Mouse (Mus musculus) hindbrain, embryonic 14.5 days (tissue): ENCODE measurements around the gene Ddx39. TPM values are rescaled to one million over a fixed set of nuclear protein-coding genes. Genes with fewer than 3 reads are reported as not detected.

Experiments
- ATAC-seq: fragments of 200-750 bp; cut with Nextera tagmentation; 2 replicates; pipeline ENCODE4 v1.8.0; 2017; ENCODE audit warnings: moderate number of reproducible peaks, mild to moderate bottlenecking, moderate TSS enrichment, moderate library complexity; ENCODE audit not compliant: low FRiP score
- DNase-seq: peaks from one replicate; pipeline ENCODE4 v3.0.0-alpha.2; 2015; ENCODE audit warnings: low spot score
- H3K27ac ChIP-seq: fragments of 300-500 bp; sonication (generic); 2 replicates; pipeline ENCODE4 v1.5.1; 2014; ENCODE audit warnings: mild to moderate bottlenecking, moderate library complexity
- H3K27me3 ChIP-seq: fragments of 300-500 bp; sonication (generic); 2 replicates; pipeline ENCODE4 v1.6.1; 2014; ENCODE audit warnings: mild to moderate bottlenecking, low read length, mixed read lengths; ENCODE audit not compliant: control insufficient read depth, insufficient read depth
- H3K36me3 ChIP-seq: fragments of 300-500 bp; sonication (generic); replicated peaks from 2 replicates; pipeline ENCODE4 v1.6.1; 2014; ENCODE audit not compliant: control insufficient read depth, insufficient read depth
- H3K4me1 ChIP-seq: fragments of 300-500 bp; sonication (generic); replicated peaks from 2 replicates; pipeline ENCODE4 v1.6.1; 2014; ENCODE audit warnings: antibody characterized with exemption, low read length, mixed read lengths; ENCODE audit not compliant: control insufficient read depth, insufficient read depth
- H3K4me2 ChIP-seq: fragments of 300-500 bp; sonication (generic); replicated peaks from 2 replicates; pipeline ENCODE4 v1.6.1; 2014; ENCODE audit warnings: mild to moderate bottlenecking, moderate library complexity
- H3K4me3 ChIP-seq: fragments of 300-500 bp; sonication (generic); replicated peaks from 2 replicates; pipeline ENCODE4 v1.5.1; 2014; ENCODE audit warnings: mild to moderate bottlenecking, low read length
- H3K9ac ChIP-seq: fragments of 300-500 bp; sonication (generic); 2 replicates; pipeline ENCODE4 v1.6.1; 2014
- H3K9me3 ChIP-seq: fragments of 300-500 bp; sonication (generic); 2 replicates; pipeline ENCODE4 v1.6.1; 2016; ENCODE audit warnings: low read length; ENCODE audit not compliant: control insufficient read depth
- WGBS: fragments of 180-500 bp; shearing (Covaris S2); extraction: QIAGEN DNeasy Blood & Tissue Kit; methylation state at CpG from one replicate; pipeline ENCODE4 v1.1.7; 2014; 5-methylcytosine and 5-hydroxymethylcytosine counted together
- microRNA-seq: library from miRNA; unstranded; fragments of <30 nt; microRNA quantifications from one replicate; pipeline ENCODE4, GENCODE M21; 2016
- polyA plus RNA-seq: library from polyadenylated mRNA; unstranded; fragments of >200 nt; fragmentation: Nextera tagmentation; extraction: Ambion mirVana; gene quantifications from 2 replicates; pipeline ENCODE4 v1.2.1, GENCODE M21; 2014

The Ddx39 gene
- polyA plus RNA-seq, 1 experiment from 2014 or later, result 85.6 TPM

DNA sequence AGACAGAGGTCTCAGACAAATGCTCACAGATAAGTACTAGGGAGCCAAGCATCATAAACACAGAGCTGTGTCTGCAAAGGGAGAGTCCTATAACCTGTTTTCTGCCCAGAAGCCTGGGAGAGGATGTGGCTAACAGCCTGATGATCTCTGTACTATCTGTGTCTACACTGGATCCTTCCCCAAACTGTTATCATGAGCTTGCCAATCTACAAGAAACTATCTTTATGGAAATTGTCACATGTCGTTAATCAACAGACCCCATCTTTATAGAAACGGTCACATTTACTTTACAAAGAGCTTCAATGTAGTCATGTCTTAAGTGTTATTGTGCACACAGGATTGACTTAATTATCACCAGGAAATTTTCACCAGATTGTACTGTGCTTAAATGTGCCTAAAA lies 55.7 kb downstream of the Ddx39 start:
- Histone ChIP-seq H3K4me3 (no peak overlapping the region), H3K4me2 (no peak overlapping the region), H3K36me3 (no peaks in the 10 kb centered on the region), H3K9me3 (no peaks in the 10 kb centered on the region), H3K27ac (no peak overlapping the region), H3K27me3 (0 out of 2 replicates have a peak, but pooled peaks cover 8% of the 10 kb centered on the region), H3K4me1 (peaks cover 11% of the 10 kb centered on the region; the same call in 1 of the 2 replicates), H3K9ac (no peak overlapping the region)
- DNase-seq (no peak), ATAC-seq (no peak)
- WGBS, result 82% methylated on average over 2 of the region's 2 CpGs

DNA sequence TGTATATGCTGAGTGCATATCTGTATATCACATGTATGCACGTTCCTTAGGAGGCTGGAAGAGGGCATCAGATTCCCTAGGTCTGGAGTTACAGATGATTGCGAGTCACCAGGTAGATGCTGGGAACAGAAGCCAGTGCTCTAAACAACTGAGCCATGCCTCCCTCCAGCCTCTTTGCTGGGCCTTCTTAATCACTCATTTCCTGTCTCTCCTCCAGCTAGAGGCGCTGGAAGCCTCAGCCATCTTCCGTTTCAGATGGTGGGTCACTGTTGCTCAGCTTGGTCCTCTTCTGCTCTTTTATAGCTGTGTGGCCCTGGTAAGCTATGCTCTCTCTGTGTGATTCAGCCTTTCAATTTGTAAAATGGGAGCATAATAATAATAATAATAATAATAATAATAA lies 56.8 kb downstream of the Ddx39 start:
- Histone ChIP-seq H3K27ac (no peak overlapping the region), H3K36me3 (no peaks in the 10 kb centered on the region), H3K9ac (no peak overlapping the region), H3K4me1 (peaks cover 11% of the 10 kb centered on the region; the same call in 1 of the 2 replicates), H3K27me3 (0 out of 2 replicates have a peak, but pooled peaks cover 8% of the 10 kb centered on the region), H3K4me3 (no peak overlapping the region), H3K9me3 (no peaks in the 10 kb centered on the region), H3K4me2 (no peak overlapping the region)
- WGBS, result 67% methylated on average over 4 of the region's 4 CpGs
- no peak for ATAC-seq
- no peak for DNase-seq

DNA sequence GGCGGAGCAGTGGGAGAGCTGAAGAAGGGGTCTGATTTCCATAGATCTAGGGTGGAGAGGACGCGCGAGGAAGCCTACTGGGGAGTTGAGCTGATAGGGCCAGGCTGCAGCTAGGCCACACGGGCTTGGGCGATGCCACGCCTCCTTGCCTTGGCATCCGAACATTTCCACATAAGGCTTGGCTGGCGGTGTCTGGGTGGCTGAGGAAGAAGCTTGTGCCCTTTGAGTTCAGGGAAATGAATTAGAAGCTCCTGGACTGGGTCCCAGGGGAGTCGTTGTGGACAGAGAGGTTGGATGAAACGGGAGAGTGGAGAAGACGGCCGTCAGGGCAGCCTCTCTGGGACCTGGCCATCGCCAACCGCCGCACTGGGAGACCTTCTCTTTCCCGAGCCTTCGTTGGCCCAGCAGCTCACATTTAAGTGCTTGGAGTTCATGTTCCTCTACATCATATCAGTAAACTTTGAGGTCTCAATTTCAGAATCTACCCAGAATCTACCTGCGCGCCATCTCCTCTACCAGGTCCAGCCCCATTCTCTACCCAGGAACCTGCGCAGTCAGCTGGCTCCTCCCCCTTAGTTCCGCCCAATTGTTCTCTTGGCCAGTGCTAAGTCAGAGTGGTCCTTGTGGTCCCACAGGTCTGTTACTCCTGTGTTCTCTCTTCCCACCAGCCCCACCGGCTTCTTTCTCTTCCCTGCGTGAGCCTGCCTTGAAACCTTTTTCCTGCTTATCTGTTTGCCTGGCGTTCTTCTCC lies 57.9 kb downstream of the Ddx39 start:
- peaks cover 11% of the 10 kb centered on the region; the same call in 1 of the 2 replicates for H3K4me1 ChIP-seq
- DNase-seq (peak; percentile 28), ATAC-seq (peak; percentile 79; the same call in 1 of the 2 replicates)
- H3K27ac ChIP-seq, result no peak overlapping the region
- H3K36me3 ChIP-seq, result no peaks in the 10 kb centered on the region
- H3K4me2 ChIP-seq, result peak overlapping the region; percentile 73
- WGBS, result 3% methylated on average over 25 of the region's 25 CpGs
- H3K9ac ChIP-seq, result peak overlapping the region; percentile 51
- H3K4me3 ChIP-seq, result peak overlapping the region; percentile 36
- H3K27me3 ChIP-seq, result 0 out of 2 replicates have a peak, but pooled peaks cover 8% of the 10 kb centered on the region
- no peaks in the 10 kb centered on the region for H3K9me3 ChIP-seq

DNA sequence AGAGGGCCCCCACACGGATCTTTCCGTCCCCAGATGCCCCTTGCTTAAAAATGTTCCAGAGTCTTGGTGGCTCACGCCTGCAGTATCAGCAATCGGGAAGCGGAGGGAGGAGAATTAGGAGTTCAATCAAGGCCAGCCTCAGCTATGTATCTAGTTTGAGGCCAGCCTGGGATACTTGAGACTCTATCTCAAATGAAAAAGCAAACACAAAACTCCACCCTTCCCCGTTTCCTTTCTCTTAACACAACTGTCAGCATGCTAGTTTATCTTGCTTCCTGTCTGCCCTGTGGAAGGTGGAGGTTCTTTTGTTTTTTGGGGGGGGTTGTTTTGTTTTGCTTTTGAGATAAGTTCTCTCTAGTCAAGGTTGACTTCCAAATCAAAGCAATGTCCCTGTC lies 58.5 kb downstream of the Ddx39 start:
- no peak for ATAC-seq
- Histone ChIP-seq H3K4me1 (peaks cover 11% of the 10 kb centered on the region; the same call in 1 of the 2 replicates), H3K4me2 (peak overlapping the region; percentile 73), H3K9ac (peak overlapping the region; percentile 51), H3K36me3 (no peaks in the 10 kb centered on the region), H3K27me3 (0 out of 2 replicates have a peak, but pooled peaks cover 8% of the 10 kb centered on the region), H3K4me3 (peak overlapping the region; percentile 36; the same call in 1 of the 2 replicates), H3K27ac (no peak overlapping the region), H3K9me3 (no peaks in the 10 kb centered on the region)
- DNase-seq, result no peak
- WGBS, result 40% methylated on average over 6 of the region's 6 CpGs

DNA sequence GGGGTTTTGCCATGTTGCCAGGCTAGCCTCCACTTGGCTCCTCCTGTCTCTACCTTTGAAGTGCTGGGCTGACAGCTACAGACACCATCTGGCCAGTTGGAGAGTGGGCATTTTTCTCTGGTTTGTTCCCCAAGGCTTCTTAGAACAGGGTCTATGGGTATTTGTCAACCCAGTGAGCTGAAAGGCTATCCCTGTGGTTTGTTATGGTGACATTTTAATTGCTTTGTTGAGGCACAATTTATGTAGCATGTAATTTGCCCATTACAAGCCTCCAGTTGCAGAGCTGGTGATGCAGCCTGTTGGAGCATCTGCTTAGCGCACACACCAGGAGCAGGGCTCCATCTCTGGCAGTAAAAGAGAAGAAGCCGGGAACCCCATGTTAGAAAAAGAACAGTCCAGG lies 59.2 kb downstream of the Ddx39 start:
- DNase-seq, result no peak
- 86% methylated on average over 2 of the region's 2 CpGs for WGBS
- peaks cover 11% of the 10 kb centered on the region; the same call in 1 of the 2 replicates for H3K4me1 ChIP-seq
- H3K27me3 ChIP-seq, result 0 out of 2 replicates have a peak, but pooled peaks cover 8% of the 10 kb centered on the region
- H3K4me2 ChIP-seq, result no peak overlapping the region
- no peaks in the 10 kb centered on the region for H3K9me3 ChIP-seq
- ATAC-seq, result no peak
- H3K27ac ChIP-seq, result no peak overlapping the region
- no peaks in the 10 kb centered on the region for H3K36me3 ChIP-seq
- no peak overlapping the region for H3K4me3 ChIP-seq
- H3K9ac ChIP-seq, result no peak overlapping the region

Small RNA genes within 50 kb of the gene (microRNA-seq; reads per million reads assigned to microRNA genes)
- gene Mir1668, result not detected

Other genes with a start within 250 kb of the Ddx39 start
- 0.13 TPM in 1 of 2 replicates, not detected in the other for gene Olfr370, start 179.4 kb upstream of the Ddx39 start, polyA plus RNA-seq
- 321 and 385 TPM in 2 replicates for gene Ndufb7, start 148.5 kb upstream of the Ddx39 start, polyA plus RNA-seq
- gene Tecr, start 107.2 kb upstream of the Ddx39 start, polyA plus RNA-seq, result 1,444 and 1,536 TPM in 2 replicates
- 45.8 and 47.8 TPM in 2 replicates for gene Dnajb1, start 107.0 kb upstream of the Ddx39 start, polyA plus RNA-seq
- gene Gipc1, start 62.5 kb upstream of the Ddx39 start, polyA plus RNA-seq, result 102 and 119 TPM in 2 replicates
- 1.8 and 1.9 TPM in 2 replicates for gene Ptger1, start 48.5 kb upstream of the Ddx39 start, polyA plus RNA-seq
- 30.2 and 30.4 TPM in 2 replicates for gene Pkn1, start 16.0 kb upstream of the Ddx39 start, polyA plus RNA-seq
- 13.5 and 13.7 TPM in 2 replicates for gene Adgre5, start 26.1 kb downstream of the Ddx39 start, polyA plus RNA-seq
- gene Adgrl1, start 184.9 kb downstream of the Ddx39 start, polyA plus RNA-seq, result 67.1 and 72.0 TPM in 2 replicates
- gene Gm10644, start 240.0 kb downstream of the Ddx39 start, polyA plus RNA-seq, result 0.76 and 1.1 TPM in 2 replicates
- gene Asf1b, start 240.3 kb downstream of the Ddx39 start, polyA plus RNA-seq, result 10.5 and 10.7 TPM in 2 replicates